Mouse (Mus musculus) bone marrow macrophage, adult 2 months (primary cell): Measurements from ENCODE around the gene Mcoln1. TPM values are rescaled to one million over a fixed set of nuclear protein-coding genes. Genes with fewer than 3 reads are reported as not detected.

Source experiments
- H3K27ac ChIP-seq: 2 replicates; pipeline ENCODE4 v1.5.1; 2012; ENCODE audit warnings: low read depth, low read length; ENCODE audit not compliant: insufficient read depth
- H3K4me1 ChIP-seq: 2 replicates; pipeline ENCODE4 v1.6.1; 2012; ENCODE audit warnings: low read length; ENCODE audit not compliant: control insufficient read depth, insufficient read depth
- H3K4me3 ChIP-seq: 2 replicates; pipeline ENCODE4 v1.5.1; 2012; ENCODE audit warnings: mild to moderate bottlenecking, low read length, moderate library complexity; ENCODE audit not compliant: insufficient read depth
- CTCF ChIP-seq: IDR thresholded peaks from 2 replicates; pipeline ENCODE4 v1.5.1; 2012; ENCODE audit warnings: low read depth, mild to moderate bottlenecking, low read length, moderate library complexity
- POLR2A ChIP-seq: IDR thresholded peaks from 2 replicates; pipeline ENCODE4 v1.6.1; 2012; ENCODE audit warnings: mild to moderate bottlenecking, low read depth, low read length, borderline replicate concordance
- polyA plus RNA-seq: library from polyadenylated mRNA; stranded (reverse); fragments of >200 nt; gene quantifications from 2 replicates; pipeline ENCODE4 v1.2.4, GENCODE M21; 2012; ENCODE audit not compliant: missing spikeins, insufficient read depth, insufficient read length

Gene Mcoln1
- polyA plus RNA-seq, 1 experiment: 112 TPM

DNA sequence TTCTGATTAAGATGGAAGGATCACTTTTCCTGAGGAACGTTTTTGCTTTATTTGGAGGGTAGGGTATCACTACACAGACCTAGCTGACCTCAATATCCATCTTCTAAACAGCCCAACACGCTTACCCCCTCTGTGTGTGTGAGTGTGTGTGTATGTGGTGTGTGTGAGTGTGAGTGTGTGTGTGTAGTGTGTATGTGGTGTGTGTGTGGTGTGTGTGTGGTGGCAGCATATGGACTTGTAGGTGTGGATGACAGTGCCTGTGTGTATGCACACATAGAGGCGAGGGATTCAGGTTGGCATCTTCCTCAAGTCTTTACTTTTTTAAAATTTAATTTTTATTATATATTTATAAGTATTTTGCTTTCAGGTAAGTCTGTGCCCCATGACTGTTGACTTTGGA lies 1.7 kb upstream of the Mcoln1 start:
- H3K4me3 ChIP-seq: no peak overlapping the region
- no peak for TF ChIP-seq CTCF
- no peak for TF ChIP-seq POLR2A
- no peak overlapping the region for H3K27ac ChIP-seq
- peaks cover 20% of the 10 kb centered on the region for H3K4me1 ChIP-seq

DNA sequence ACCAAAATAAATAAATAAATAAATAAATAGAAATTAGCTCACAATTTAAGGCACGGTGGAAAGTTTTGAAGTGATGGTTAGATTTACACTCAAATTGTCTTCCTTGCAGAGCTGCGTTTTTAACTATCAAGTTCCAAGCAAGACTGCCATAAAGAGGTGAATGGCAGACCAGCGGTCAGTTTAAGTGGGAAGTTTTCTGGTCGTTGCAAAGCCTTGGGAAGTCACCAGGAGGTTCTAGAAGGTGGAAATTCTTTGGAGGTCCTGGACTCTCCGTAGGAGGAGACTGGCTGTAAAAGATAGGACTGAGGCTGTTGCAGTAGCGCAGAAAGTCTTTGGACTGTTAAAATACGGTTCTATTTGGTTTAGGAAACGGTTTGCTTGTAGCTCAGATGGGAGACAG lies 506 bp upstream of the Mcoln1 start:
- TF ChIP-seq POLR2A: no peak
- Histone ChIP-seq H3K27ac (peak overlapping the region; percentile 77), H3K4me3 (peak overlapping the region; percentile 62), H3K4me1 (peaks cover 20% of the 10 kb centered on the region)

DNA sequence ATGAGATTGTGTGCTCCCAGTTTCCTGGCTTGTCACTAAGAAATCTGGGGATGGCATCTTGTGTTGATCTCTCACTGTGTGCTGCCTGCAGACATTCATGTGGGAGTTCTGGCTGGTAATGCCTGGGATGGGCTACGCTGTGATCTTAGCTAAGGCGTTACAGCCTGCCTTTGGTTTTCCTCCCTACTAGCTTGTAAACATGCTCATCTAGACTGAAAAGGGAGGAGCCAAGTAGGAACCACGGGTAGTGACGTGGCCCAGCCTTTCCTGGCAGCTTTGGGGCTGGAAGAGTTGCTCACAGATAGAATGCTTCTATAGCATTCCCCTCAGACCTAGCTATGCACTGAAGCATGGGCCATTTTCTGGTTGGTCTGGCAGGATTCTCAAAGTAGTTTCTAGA lies 2.0 kb downstream of the Mcoln1 start:
- Histone ChIP-seq H3K4me1 (peaks cover 20% of the 10 kb centered on the region), H3K27ac (peak overlapping the region; percentile 30; the same call in 1 of the 2 replicates), H3K4me3 (peak overlapping the region; percentile 88; the same call in 1 of the 2 replicates)
- TF ChIP-seq POLR2A (no peak), CTCF (no peak)

DNA sequence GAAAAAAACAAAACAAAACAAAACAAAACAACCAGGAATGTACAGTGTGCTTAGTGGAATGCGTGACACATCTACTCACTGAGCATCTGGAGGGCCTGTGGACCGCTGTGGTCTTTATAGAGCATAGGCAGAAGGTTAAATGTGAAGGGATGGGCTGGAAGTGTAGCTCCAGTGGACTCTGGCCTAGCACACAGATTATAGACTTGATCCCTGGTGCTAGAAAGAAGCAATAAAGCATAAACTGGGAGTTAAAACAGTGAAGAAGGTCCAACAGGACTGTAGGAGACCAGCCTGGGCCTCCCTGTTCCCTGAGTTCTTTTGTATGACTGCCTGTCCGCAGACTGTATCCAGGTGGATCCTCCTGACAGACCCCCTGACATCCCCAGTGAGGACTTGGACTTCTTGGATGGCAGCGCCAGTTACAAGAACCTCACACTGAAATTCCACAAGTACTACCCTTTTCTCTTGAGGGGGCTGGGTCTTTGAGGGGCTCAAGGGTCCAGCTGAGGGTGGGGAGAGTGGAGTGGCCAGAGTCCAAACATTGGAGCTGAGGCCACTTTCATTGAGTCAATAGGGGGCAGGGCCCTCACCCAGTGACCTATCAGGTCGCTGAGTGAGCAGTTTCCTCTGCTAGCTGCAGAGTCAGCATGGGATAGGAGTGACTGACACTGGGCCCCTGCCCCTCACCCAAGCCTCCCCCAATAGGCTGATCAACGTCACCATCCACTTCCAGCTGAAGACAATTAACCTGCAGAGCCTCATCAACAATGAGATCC lies 7.9 kb downstream of the Mcoln1 start:
- TF ChIP-seq POLR2A (no peak), CTCF (no peak)
- H3K27ac ChIP-seq: no peak overlapping the region
- H3K4me1 ChIP-seq: no peaks in the 10 kb centered on the region
- H3K4me3 ChIP-seq: no peak overlapping the region

DNA sequence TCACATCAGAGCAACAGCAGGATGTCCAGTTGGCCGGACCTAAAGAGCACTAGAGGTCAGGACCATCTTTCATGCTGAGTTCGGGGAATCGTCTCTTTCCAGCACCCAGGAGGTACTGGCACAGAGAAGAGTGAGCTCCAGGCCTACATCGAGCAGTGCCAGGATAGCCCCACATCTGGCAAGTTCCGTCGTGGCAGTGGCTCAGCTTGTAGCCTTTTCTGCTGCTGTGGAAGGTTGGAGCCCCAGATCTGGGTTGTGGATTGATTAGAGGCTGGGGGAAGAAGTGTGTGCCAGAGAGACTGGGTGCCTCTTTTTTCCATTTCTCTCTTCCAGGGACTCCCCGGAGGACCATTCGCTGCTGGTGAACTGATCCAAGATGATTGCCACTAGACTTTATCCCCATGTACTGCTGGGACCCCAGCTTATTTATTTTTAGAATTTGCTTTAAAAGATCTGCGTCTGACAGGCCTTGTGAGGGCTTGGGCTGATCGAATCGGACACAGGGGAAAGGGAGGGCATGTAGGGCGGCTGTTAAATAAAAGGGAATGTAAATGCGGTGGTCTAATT lies 14.5 kb downstream of the Mcoln1 start:
- Histone ChIP-seq H3K27ac (no peak overlapping the region), H3K4me3 (peak overlapping the region; percentile 91), H3K4me1 (peaks cover 3% of the 10 kb centered on the region; the same call in 1 of the 2 replicates)
- TF ChIP-seq POLR2A: no peak
- TF ChIP-seq CTCF: no peak

DNA sequence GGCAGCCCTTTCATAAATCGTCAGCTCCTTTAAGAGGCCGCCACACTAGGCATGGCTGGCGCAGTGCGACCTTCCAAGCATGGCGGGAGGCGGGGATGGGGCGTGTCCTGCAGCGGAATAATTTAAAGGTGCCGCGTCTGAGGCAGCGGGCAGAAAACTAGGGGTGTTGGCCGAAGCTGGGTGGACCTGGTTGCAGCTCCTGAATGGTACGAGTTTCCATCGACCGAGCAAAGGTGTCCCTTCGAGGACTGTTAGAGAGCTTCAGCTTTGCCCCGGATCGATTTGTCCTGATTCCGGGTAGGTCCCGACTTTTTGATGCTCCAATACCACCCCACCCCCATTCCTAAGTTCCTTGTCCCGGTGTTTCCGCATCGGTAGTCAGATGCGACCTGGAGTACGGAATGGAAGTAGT lies 15.0 kb downstream of the Mcoln1 start, which contains the start of gene Pnpla6:
Pnpla6 (plus strand) TSS at position 125 of the 412 bp plus-strand sequence.
- 0 out of 2 replicates have a peak, but pooled peaks have one; percentile 32 for TF ChIP-seq POLR2A
- TF ChIP-seq CTCF: no peak
- Histone ChIP-seq H3K4me3 (peak within 1 kb of the TSS; percentile 91), H3K27ac (no peak within 1 kb of the TSS; the same call in 1 of the 2 replicates), H3K4me1 (peaks cover 3% of the 10 kb centered on the region; the same call in 1 of the 2 replicates)

DNA sequence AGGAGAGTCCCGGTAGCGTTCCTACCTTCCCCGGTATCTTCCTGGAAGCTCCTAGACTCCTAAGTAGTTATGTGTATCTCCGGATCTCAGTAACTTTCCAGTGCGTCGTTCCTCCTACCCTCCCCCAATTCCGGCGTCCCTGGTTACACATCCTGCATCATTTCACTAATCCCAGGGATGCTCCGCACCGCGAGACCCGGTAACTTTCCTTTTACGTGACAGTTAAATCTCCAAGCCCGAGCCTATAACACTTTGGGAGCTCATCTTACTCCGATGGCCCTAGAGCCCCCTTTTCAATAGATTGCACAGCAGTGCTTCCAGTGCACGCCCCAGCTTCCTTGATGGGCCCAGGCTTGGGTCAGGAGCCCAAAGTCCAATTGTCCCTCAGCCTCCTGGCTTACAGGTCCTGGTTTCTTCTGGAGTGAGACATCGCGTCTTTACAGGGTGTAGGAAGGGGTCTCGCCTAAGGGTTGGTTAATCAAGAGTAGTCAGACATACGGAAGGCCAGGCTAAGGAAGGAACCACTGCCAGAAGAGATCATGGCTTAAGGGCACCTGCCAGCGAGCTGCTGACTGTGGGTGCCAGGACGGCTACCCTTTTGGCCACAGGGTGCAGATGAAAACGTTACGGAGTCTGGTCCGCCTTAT lies 15.6 kb downstream of the Mcoln1 start:
- peak overlapping the region; percentile 91 for H3K4me3 ChIP-seq
- H3K27ac ChIP-seq: no peak overlapping the region; the same call in 1 of the 2 replicates
- H3K4me1 ChIP-seq: peaks cover 3% of the 10 kb centered on the region; the same call in 1 of the 2 replicates
- no peak for TF ChIP-seq CTCF
- TF ChIP-seq POLR2A: no peak

DNA sequence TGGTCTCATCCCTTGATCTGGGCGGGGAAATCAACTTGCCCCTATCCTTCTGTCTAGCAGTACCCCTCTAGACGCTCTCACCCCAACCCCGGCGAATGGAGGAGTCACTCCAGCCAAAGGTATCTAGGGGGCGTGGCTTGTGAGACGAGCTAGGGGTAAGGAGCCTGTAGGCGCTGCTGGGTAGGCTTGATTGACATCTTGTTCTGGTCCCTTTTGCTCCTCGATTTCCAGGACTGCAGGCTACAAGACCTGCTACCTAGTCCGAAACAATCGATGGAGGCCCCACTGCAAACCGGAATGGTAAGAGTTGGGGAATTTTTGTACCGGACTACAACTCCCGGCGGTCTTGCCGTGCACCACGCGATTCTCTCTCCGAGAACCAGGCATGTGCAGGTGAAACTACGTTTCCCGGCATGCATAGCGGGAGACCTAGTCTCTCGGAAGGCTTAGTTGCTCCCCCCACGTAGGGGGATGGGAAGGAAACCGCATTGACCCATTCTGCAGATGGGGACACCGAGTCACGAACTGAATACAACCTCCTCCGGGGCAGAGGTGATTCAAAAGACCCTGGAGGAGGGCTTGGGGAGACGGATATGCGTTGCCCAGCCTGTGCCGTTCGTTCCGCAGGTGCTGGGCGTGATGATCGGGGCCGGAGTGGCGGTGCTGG lies 16.3 kb downstream of the Mcoln1 start:
- Histone ChIP-seq H3K4me3 (peak overlapping the region; percentile 91), H3K4me1 (peaks cover 3% of the 10 kb centered on the region; the same call in 1 of the 2 replicates), H3K27ac (no peak overlapping the region; the same call in 1 of the 2 replicates)
- TF ChIP-seq POLR2A (no peak), CTCF (0 out of 2 replicates have a peak, but pooled peaks have one; percentile 5)

DNA sequence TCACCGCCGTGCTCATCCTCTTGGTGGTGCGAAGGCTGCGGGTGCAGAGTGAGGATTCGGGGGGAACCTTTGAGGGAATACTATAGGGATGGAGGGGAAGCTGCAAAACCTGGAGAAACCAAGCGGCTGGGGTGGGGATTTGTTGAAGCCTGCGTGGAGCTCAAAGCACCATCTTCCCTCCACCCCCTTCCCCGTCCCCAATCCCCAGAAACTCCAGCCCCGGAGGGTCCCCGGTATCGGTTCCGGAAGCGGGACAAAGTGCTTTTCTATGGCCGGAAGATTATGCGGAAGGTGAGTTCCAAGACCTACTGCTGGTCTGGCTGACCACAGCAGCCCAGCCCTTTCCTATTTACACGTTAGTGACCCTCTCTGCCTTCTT lies 16.8 kb downstream of the Mcoln1 start:
- Histone ChIP-seq H3K4me1 (peaks cover 3% of the 10 kb centered on the region; the same call in 1 of the 2 replicates), H3K4me3 (peak overlapping the region; percentile 91), H3K27ac (no peak overlapping the region)
- 0 out of 2 replicates have a peak, but pooled peaks have one; percentile 20 for TF ChIP-seq CTCF
- no peak for TF ChIP-seq POLR2A
